Comparison of ENCODE assay signal across 20 mouse cellular contexts in the genomic region with DNA sequence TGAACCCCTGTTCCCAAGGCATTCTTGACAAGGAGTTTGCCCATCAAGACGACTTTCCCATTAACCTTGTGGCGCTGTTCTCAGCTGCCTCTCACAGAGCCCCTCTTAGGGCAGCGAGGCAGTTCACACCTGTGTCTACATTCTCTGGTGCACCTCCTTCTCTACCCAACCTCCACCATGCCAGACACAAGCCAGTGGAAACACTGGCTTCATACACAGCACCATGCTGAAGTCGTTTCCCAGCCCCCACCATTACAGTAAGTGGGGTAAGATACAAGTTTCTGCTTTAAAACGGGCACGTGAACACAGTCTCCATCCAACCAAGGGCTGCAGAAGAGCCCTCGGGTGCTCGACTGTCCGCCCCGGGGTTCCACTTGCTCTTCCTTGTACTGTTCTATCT. TPM values are rescaled to one million over a fixed set of nuclear protein-coding genes. Genes with fewer than 3 reads are reported as not detected.
DNase-seq lines count a peak whose midpoint lies in the region; ATAC-seq and TF ChIP-seq lines count a peak whose summit lies in the region.
"Had no signal": no experiment of that assay in that cellular context is flagged by ENCODE, and none has a peak within 500 bp of the region (broad histone marks: within the 10 kb centered on the region; RNA-seq: fewer than 3 reads in every experiment).

No protein-coding gene starts in this region.

- peaks cover 6% of the 10 kb centered on the region; the same call in 1 of the 2 replicates for H3K4me1 ChIP-seq in liver, postnatal 0 days (ENCODE audit: insufficient read depth)
- H3K4me1 ChIP-seq in liver, embryonic 12.5 days: peaks cover 13% of the 10 kb centered on the region; the same call in 1 of the 2 replicates
- peaks cover 49% of the 10 kb centered on the region for H3K4me1 ChIP-seq in spleen, adult 2 months (ENCODE audit: control insufficient read depth, insufficient read depth, insufficient read length)

- no peak for TF ChIP-seq POLR2A in spleen, adult 2 months (IDR thresholded peaks at IDR 0.05; ENCODE audit: low read depth, low read length)

- no peak overlapping the region for H3K9ac ChIP-seq in liver, postnatal 0 days (replicated peaks)
- H3K9ac ChIP-seq in liver, embryonic 12.5 days: no peak overlapping the region
- H3K9ac ChIP-seq: embryonic facial prominence, embryonic 12.5 days; forebrain, embryonic 15.5 days had no signal

- H3K36me3 ChIP-seq in liver, postnatal 0 days (replicated peaks; ENCODE audit: insufficient read depth, low read length): no peaks in the 10 kb centered on the region
- H3K36me3 ChIP-seq in liver, embryonic 12.5 days: no peaks in the 10 kb centered on the region
- H3K36me3 ChIP-seq in spleen, adult 2 months (ENCODE audit: control insufficient read depth, insufficient read depth, low read length): no peaks in the 10 kb centered on the region
- H3K36me3 ChIP-seq in splenic B cell, adult 2 months (ENCODE audit: control insufficient read depth, insufficient read depth, low read length, poor library complexity, severe bottlenecking): no peaks in the 10 kb centered on the region
- H3K36me3 ChIP-seq: embryonic facial prominence, embryonic 12.5 days; forebrain, embryonic 15.5 days; heart, embryonic 10.5 days had no signal

- H3K4me3 ChIP-seq in liver, postnatal 0 days (ENCODE audit: low read depth, low read length): no peak overlapping the region
- H3K4me3 ChIP-seq in liver, embryonic 12.5 days: no peak overlapping the region
- no peak overlapping the region for H3K4me3 ChIP-seq in spleen, adult 2 months (ENCODE audit: extremely low read depth, insufficient read depth, insufficient read length)
- H3K4me3 ChIP-seq: embryonic facial prominence, embryonic 12.5 days; forebrain, embryonic 15.5 days; heart, embryonic 10.5 days had no signal

- no peak for TF ChIP-seq EP300 in liver, postnatal 0 days (IDR thresholded peaks at IDR 0.05; ENCODE audit: low read depth)

- no peak for TF ChIP-seq CTCF in liver, postnatal 0 days (IDR thresholded peaks at IDR 0.05; ENCODE audit: low read depth)
- no peak for TF ChIP-seq CTCF in spleen, adult 2 months (IDR thresholded peaks at IDR 0.05; ENCODE audit: extremely low read depth, insufficient read depth, insufficient read length, insufficient replicate concordance)

- H3K9me3 ChIP-seq in liver, postnatal 0 days (ENCODE audit: low read length): no peaks in the 10 kb centered on the region
- H3K9me3 ChIP-seq in liver, embryonic 12.5 days (replicated peaks): no peaks in the 10 kb centered on the region
- H3K9me3 ChIP-seq: embryonic facial prominence, embryonic 12.5 days; forebrain, embryonic 15.5 days; heart, embryonic 10.5 days had no signal

- ATAC-seq in liver, postnatal 0 days: no peak
- no peak for ATAC-seq in liver, embryonic 12.5 days
- ATAC-seq: CD4-positive, CD25-positive, alpha-beta regulatory T cell, adult 4 months; forebrain, embryonic 15.5 days had no signal

- no peaks in the 10 kb centered on the region for H3K27me3 ChIP-seq in liver, postnatal 0 days (ENCODE audit: insufficient read depth, low read length)
- peaks cover 10% of the 10 kb centered on the region; the same call in 1 of the 2 replicates for H3K27me3 ChIP-seq in liver, embryonic 12.5 days (replicated peaks)
- no peaks in the 10 kb centered on the region for H3K27me3 ChIP-seq in spleen, adult 2 months (ENCODE audit: control insufficient read depth, insufficient read depth, low read length)
- no peaks in the 10 kb centered on the region for H3K27me3 ChIP-seq in splenic B cell, adult 2 months (ENCODE audit: control insufficient read depth, insufficient read depth, low read length, poor library complexity, severe bottlenecking)
- H3K27me3 ChIP-seq: embryonic facial prominence, embryonic 12.5 days; forebrain, embryonic 15.5 days had no signal

- 0 out of 2 replicates have a peak overlapping the region, but pooled peaks have one; percentile 2 for H3K4me2 ChIP-seq in liver, postnatal 0 days (ENCODE audit: low read depth, low read length)
- H3K4me2 ChIP-seq in liver, embryonic 12.5 days: no peak overlapping the region
- H3K4me2 ChIP-seq: embryonic facial prominence, embryonic 12.5 days; forebrain, embryonic 15.5 days had no signal

- no peak for DNase-seq in liver, postnatal 0 days
- DNase-seq in spleen, adult 2 months (ENCODE audit: low read depth in 1 of 2, low spot score in 2 of 2): no peak
- no peak for DNase-seq in spleen, postnatal 14 days (ENCODE audit: low spot score in 2 of 2)
- peak; percentile 24 for DNase-seq in splenic B cell, adult 2 months (ENCODE audit: low read depth, low spot score)
- DNase-seq in thymus, postnatal 4 days: peak; percentile 41
- no peak for DNase-seq in urinary bladder, postnatal 4 days (ENCODE audit: low spot score in 2 of 2)
- DNase-seq: adrenal gland, postnatal 14 days; B cell, adult 2 months; cerebellum, adult 11-12 months; cerebellum, adult 9-10 months; cerebellum, postnatal 25 days; gastrocnemius, postnatal 36 days; heart, adult 11 months; heart, postnatal 10 days; heart, postnatal 4 days had no signal

- H3K27ac ChIP-seq in liver, postnatal 0 days (ENCODE audit: low read depth): peak overlapping the region; percentile 7; the same call in 1 of the 2 replicates
- H3K27ac ChIP-seq in liver, embryonic 12.5 days: no peak overlapping the region
- peak overlapping the region; percentile 52 for H3K27ac ChIP-seq in spleen, adult 2 months (ENCODE audit: insufficient read depth, low read length)
- H3K27ac ChIP-seq: embryonic facial prominence, embryonic 12.5 days had no signal

- WGBS in liver, postnatal 0 days (ENCODE audit: insufficient replicate concordance): 81% methylated on average over 10 of the region's 10 CpGs
- 74% methylated on average over 10 of the region's 10 CpGs for WGBS in liver, embryonic 12.5 days (ENCODE audit: insufficient replicate concordance)
- 77% methylated on average over 10 of the region's 10 CpGs for WGBS in spleen, adult 2 months

RNA-seq across cellular contexts. Expression of a gene that starts 33.3 kb away (rescaled TPM):
- 0.18 and 0.28 TPM in 2 replicates for polyA plus RNA-seq in liver, postnatal 0 days (2015; fragmentation: Nextera tagmentation; extraction: Ambion mirVana)
- 0.62 and 0.75 TPM in 2 replicates for polyA plus RNA-seq in liver, embryonic 12.5 days (2016; fragmentation: Nextera tagmentation; extraction: Ambion mirVana)
- 4.7 and 9.2 TPM in 2 replicates for polyA plus RNA-seq in spleen, adult 2 months (2012; rRNA removed)

Comparison
In these comparisons a context has a peak if more than half of its experiments do, and no peak if none do; other contexts are left out.
1. DNase-seq: peak in splenic B cell, adult 2 months (single experiment) and thymus, postnatal 4 days (single experiment); none in liver, postnatal 0 days (single experiment), spleen, adult 2 months (0 of 2), spleen, postnatal 14 days (0 of 2) and urinary bladder, postnatal 4 days (0 of 2).